Mouse (Mus musculus) right cerebral cortex, adult 2 months (tissue): ENCODE measurements around the gene Mindy4.

Source experiments
- DNase-seq, 2 experiments: peaks; one replicate each; pipeline ENCODE4 v3.0.0; 2021 to 2022; ENCODE audit warnings: low spot score in 2 of 2

Mindy4 gene

GRCm38 (mm10) chr6:55299917-55300316, 96.7 kb downstream of the Mindy4 start:
- DNase-seq = no peak

- DNase-seq = no peak
These were observed 97.5 kb downstream of the Mindy4 start for GRCm38 (mm10) chr6:55300704-55301103.

DNA sequence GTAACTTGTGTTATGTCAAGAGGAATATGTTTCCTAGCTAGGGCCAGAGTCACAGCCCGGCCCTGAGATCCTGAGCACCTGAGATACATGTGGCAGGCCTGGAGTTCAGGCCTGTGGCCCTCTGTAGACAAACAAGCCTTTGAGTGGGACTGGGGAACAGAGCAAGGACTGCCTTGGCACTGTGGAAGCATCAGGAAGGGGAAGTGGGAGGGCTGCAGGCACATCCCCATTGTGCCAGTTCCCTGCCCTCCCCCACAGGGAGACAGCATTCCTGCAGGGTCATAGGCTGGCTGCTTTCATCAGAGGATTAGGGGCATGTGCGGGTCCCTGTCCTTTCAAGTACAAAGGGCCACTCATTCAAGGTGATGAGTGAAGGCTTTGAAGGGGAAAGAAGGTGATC, 107.0 kb downstream of the Mindy4 start:
- DNase-seq = no peak

DNA sequence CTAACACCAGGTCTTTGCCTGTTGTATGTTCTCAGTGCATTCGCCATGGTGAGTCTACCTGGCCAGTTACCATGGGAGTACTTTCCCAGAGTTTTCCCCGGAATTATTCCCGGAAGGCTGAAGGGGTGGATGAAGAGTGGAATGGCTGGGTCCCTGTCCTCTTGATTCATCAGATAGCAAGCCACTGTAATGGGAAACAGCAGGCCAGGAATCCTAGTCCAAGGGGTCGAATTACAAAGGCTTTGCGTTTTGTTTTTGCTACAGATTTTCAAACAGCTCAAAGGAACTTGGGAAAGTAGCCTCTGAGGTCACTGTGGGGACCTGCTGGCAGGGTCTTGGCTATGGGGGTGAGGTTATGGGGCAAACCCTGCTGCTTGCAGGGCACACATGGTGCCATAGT, 108.8 kb downstream of the Mindy4 start:
- DNase-seq = no peak

- no peak for DNase-seq
These were observed 110.7 kb downstream of the Mindy4 start for GRCm38 (mm10) chr6:55313893-55314292.

DNA sequence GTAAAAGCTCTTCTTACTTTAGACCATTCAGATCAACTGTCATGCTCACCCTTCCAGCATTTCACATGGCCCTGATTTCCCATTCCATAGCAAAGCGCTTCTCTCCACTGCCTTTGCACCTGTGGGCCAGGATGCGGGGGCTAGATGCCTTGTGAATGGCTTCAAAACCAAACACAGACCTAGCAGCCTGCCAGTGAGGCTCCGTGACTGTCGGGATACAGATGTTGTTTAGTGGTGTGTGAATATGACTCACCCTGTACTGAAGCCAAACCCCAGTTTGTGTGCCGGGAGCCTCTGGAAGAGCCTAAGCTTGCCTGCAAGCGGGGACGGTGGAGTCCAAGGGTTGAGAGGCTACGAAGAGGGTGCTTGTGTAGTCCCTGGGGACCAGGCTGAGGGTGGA, 111.4 kb downstream of the Mindy4 start:
- peak; percentile 48 to 55 for DNase-seq

GRCm38 (mm10) chr6:55318597-55318996, 115.4 kb downstream of the Mindy4 start:
- no peak for DNase-seq

DNA sequence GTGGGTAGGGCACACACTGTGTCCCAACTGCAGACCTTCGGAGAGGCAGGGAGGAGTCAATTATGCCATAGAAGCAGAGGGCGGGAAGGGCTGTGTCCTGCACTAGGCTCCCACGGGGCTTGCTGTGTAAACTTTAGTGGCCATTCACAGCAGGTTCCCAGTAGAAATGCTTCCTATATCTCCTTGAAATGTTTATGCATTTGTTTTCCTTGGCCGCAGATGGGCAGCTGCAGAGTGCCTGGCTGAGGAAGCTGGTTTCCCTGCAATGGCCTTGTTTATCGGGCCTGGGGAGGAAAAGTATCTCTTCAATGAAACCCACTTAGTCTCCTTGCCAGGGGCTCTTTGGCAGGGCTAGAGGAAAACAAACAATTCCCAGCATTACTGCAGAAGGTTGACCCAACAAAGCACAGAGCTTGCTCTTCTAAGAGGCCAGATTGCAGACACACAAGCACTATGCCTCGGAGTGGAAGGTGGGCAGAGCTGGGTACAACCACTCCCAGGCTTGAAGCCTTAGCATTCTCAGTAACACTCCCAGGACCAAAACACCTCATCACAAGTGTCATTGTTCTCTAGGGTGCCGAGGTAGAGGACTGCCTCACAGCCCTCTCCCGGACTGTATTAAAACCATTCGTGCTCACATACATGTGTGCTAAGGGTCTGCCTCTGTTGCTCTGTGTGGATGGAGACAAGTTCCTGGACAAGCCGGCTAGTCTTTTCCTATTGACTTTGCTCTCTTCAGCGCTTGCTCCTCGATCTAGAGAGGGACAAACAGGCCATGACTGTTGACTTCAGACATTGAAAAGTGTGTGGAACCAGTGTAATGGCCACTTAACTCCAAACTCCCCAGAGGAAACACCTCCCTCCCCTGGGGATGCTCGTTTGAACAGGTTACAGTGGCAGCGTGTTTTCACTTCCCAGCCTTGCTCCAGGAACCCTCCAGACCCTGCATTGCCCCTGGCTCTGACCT, 116.7 kb downstream of the Mindy4 start:
- no peak for DNase-seq

GRCm38 (mm10) chr6:55320894-55321293, 117.7 kb downstream of the Mindy4 start:
- DNase-seq = no peak

DNA sequence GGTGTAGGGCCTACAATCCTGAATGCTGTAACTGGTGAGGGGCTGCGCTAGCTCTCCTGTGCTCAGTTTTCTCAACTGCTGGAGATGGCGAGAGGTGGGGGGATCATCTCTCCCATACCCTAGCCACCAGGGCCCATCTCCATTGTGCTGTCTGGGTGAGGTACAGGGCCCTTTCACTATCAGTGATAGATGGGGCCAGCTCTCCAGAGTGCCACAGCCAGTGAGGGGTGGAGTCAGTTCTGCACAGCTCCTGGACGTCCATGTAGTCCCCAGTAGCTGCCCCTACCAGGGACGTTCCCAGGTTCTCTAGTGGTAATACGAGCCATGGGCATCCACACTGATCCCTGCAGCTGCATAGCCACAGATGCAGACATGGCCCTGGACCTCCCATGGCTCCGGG, 118.3 kb downstream of the Mindy4 start:
- DNase-seq = no peak

DNA sequence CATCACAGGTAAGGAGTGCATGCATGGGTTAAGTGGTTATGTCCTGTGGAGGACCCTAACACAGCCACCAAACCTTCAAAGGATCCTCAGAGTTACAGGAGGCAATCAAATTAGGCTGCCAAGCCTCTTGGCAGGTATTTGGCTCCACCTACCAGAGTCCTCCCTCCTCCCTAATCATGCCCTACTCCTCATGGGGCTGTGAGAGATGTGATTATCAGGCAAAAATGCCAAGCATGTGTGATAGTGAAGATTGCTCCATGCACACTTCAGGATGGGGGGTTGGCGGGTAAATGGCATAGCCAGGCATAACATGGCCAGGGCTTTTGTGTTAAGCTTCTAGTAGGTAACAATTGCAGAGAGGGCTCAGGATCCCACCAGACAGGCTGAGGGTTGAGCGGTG, 119.8 kb downstream of the Mindy4 start:
- DNase-seq = no peak

DNA sequence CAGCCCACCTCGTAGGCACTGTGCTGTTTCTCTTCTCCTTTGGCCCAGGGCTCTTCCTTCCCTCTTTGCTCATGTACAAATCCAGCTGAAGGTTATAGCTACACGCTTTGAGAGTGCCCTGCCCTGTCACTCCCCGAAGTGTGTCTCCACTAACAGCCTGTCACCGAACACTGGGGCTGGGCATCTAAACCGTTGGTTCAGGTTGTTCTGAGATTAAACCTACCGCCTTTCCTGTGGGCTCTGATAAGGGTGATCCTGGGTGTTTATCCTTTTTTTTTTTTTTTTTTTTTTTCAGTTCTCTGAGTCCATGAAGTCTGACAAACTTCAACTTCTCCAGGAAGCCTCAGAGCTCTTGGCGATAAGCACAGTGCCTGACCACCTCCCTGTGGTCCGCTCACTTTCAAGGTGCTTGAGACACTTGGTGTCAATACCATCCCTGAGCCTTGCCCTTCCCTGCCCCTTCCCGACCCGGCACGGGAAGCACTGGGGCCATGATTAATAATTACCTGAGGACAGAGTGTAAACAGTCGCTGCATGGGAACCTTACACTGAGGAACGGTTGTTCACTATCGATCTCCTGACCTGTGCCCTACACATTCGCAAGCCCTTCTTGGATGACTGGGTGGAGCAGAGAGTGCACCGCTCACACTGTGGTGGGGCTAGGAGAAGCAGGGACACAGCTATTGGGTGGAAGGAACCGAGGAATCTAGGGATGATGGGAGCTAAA, 120.9 kb downstream of the Mindy4 start:
- DNase-seq = no peak

- DNase-seq = no peak
These were observed 121.6 kb downstream of the Mindy4 start for GRCm38 (mm10) chr6:55324785-55325184.

DNA sequence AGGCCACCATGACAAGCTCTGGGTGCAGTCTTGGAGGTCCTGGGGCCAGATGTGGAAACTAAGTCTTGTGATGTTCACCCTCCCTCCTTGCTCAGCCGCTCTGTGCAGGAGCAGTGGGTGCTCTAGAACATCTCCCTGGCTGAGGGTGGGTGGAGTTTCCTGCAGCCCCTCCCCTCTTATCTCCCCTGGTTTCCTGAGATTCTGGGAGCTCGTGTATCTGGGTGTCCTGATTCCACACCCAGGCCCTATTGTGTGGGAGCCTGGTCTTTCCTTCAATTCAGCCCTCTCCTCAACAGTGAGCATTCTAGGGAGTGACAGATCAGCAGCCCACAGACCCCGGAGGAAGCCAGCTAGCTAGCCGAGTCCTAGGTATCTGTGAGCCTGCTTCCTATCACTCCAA, 123.1 kb downstream of the Mindy4 start:
- DNase-seq = no peak

- DNase-seq = no peak
These were observed 124.1 kb downstream of the Mindy4 start for GRCm38 (mm10) chr6:55327326-55327725.

DNA sequence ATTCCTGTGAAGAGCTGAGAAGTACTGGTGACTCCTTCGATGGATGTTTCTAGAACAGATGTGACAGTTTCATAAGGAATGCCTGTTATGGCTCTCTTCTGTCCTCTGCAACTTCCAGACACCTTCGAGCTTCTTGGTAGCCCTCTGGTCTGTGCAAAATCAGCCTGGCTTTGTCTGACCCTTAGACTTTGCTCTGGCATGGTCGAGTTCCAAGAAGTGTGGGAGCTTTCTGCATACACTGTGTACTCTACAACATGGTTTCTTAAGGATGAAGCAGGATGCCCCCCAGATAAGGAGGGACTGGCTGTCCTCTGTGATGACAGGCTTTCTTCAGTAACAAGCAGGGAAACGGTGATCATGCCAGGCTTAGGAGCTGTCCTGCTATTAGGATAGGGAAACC, 125.0 kb downstream of the Mindy4 start:
- no peak for DNase-seq

- no peak for DNase-seq
These were observed 128.1 kb downstream of the Mindy4 start for GRCm38 (mm10) chr6:55331315-55331714.

DNA sequence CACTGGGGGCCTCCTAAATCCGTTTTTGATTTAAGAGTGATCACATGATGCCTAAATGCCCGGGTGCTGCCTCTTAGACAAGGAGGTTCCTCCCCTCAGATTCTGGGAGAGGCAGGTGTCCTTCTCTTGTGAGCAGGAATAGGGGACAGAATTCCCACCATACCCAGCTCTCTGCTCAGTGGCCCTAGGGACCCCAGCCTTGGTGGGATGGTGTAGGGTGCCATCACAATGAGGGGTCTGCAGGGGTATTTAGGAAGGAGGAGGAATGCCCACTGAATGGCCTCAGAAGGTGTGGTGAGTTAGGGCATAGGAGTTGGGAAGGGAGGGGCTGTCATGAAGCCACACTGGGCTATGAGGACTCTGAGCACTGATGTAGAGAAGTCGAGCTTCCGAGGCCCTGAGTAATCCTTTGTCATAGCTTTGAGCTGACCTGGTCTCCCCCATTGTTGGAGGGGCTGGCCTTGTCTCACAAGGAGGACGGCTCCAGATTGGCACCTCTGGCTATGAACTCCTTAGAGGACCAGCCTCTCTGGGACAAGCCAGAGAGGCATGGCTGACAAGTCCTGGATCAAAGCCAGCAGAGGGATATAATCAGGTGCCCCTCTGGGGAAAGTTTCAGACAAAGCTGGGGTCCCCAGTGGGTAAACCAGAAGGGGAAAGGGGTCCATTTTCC, 129.1 kb downstream of the Mindy4 start:
- DNase-seq = no peak

GRCm38 (mm10) chr6:55332773-55333109, 129.6 kb downstream of the Mindy4 start:
- no peak for DNase-seq

GRCm38 (mm10) chr6:55335989-55336514, 132.9 kb downstream of the Mindy4 start, which contains the start of gene Aqp1:
TSS of gene Aqp1 (plus strand) at chr6:55336432.
- no peak for DNase-seq

DNA sequence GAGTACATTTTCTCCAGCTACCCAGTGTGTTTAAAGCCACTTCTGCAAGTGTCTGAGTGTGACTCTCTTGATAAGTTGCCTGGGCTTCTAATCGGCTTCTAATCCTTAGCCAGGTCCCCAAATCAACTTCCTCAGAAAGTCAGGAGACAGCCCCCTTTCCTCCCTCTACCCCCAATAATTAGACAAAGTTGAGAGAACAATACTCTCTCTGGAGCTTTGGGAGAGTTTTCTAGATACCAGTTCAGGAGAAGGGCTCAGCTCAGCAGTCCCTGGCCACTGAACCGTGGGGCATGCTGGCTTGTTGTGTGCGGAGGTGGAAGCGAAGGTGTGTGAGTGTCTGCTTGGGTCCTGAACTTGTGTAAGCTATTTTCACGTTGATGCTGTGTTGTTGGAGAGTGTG, 134.1 kb downstream of the Mindy4 start:
- DNase-seq = no peak

GRCm38 (mm10) chr6:55338077-55338476, 134.9 kb downstream of the Mindy4 start:
- no peak for DNase-seq
